Comparison of ENCODE assay signal across 12 mouse cellular contexts in genomic region chr2:168627829-168628770, GRCm38 (mm10). TPM values are rescaled to one million over a fixed set of nuclear protein-coding genes. Genes with fewer than 3 reads are reported as not detected.
DNase-seq lines count a peak whose midpoint lies in the region; ATAC-seq and TF ChIP-seq lines count a peak whose summit lies in the region.
"Had no signal": no experiment of that assay in that cellular context is flagged by ENCODE, and none has a peak within 500 bp of the region (broad histone marks: within the 10 kb centered on the region; RNA-seq: fewer than 3 reads in every experiment).

No protein-coding gene starts in this region.

- peak; percentile 1; the same call in 1 of the 2 replicates for ATAC-seq in forebrain, embryonic 14.5 days
- ATAC-seq in forebrain, embryonic 16.5 days, result no peak
- ATAC-seq in kidney, embryonic 14.5 days (ENCODE audit: low FRiP score, low TSS enrichment), result 0 out of 2 replicates have a peak, but pooled peaks have one; percentile 4
- no peak for ATAC-seq in embryonic facial prominence, embryonic 13.5 days (ENCODE audit: insufficient number of reproducible peaks, insufficient read depth, low FRiP score, low TSS enrichment, low read depth)

- no peak for TF ChIP-seq CTCF in layer of hippocampus, adult 2 months (conservative IDR thresholded peaks at IDR 0.05)

- H3K9me3 ChIP-seq in forebrain, embryonic 14.5 days (replicated peaks; ENCODE audit: control insufficient read depth, low read length), result no peaks in the 10 kb centered on the region
- 0 out of 2 replicates have a peak, but pooled peaks cover 6% of the 10 kb centered on the region for H3K9me3 ChIP-seq in forebrain, embryonic 16.5 days (ENCODE audit: control insufficient read depth, low read length)
- no peaks in the 10 kb centered on the region; the same call in 1 of the 2 replicates for H3K9me3 ChIP-seq in kidney, embryonic 14.5 days (ENCODE audit: control insufficient read depth, low read length)
- H3K9me3 ChIP-seq in embryonic facial prominence, embryonic 13.5 days, result no peaks in the 10 kb centered on the region

- peaks cover 8% of the 10 kb centered on the region; the same call in 1 of the 2 replicates for H3K4me1 ChIP-seq in forebrain, embryonic 14.5 days (ENCODE audit: control insufficient read depth, insufficient read depth, low read length)
- peaks cover 18% of the 10 kb centered on the region for H3K4me1 ChIP-seq in forebrain, embryonic 16.5 days (replicated peaks; ENCODE audit: control insufficient read depth, insufficient read depth, low read length)
- 0 out of 2 replicates have a peak, but pooled peaks cover under 1% of the 10 kb centered on the region for H3K4me1 ChIP-seq in kidney, embryonic 14.5 days (ENCODE audit: control insufficient read depth, insufficient read depth, low read length)
- H3K4me1 ChIP-seq in embryonic facial prominence, embryonic 13.5 days, result peaks cover 43% of the 10 kb centered on the region

- H3K27me3 ChIP-seq in forebrain, embryonic 14.5 days (replicated peaks; ENCODE audit: control insufficient read depth, insufficient read depth, low read length), result no peaks in the 10 kb centered on the region
- H3K27me3 ChIP-seq in forebrain, embryonic 16.5 days (replicated peaks; ENCODE audit: control insufficient read depth, insufficient read depth, low read length), result no peaks in the 10 kb centered on the region
- H3K27me3 ChIP-seq in kidney, embryonic 14.5 days (ENCODE audit: control insufficient read depth, insufficient read depth, low read length), result no peaks in the 10 kb centered on the region
- H3K27me3 ChIP-seq in embryonic facial prominence, embryonic 13.5 days, result no peaks in the 10 kb centered on the region

- 66% methylated on average over 20 of the region's 20 CpGs for WGBS in forebrain, embryonic 14.5 days
- WGBS in forebrain, embryonic 16.5 days, result 61% methylated on average over 20 of the region's 20 CpGs
- WGBS in kidney, embryonic 14.5 days, result 66% methylated on average over 20 of the region's 20 CpGs
- 42% methylated on average over 20 of the region's 20 CpGs for WGBS in embryonic facial prominence, embryonic 13.5 days

- no peak for DNase-seq in forebrain, embryonic 14.5 days (ENCODE audit: low spot score)
- DNase-seq in kidney, postnatal 14 days, result no peak
- DNase-seq in lung, postnatal 25 days (ENCODE audit: low spot score), result peak; percentile 42
- no peak for DNase-seq in layer of hippocampus, adult 2 months (ENCODE audit: low spot score in 2 of 2)
- DNase-seq in adrenal gland, postnatal 25 days, result no peak

- H3K4me3 ChIP-seq in forebrain, embryonic 14.5 days (ENCODE audit: low read depth, low read length), result no peak overlapping the region
- no peak overlapping the region for H3K4me3 ChIP-seq in forebrain, embryonic 16.5 days (replicated peaks; ENCODE audit: low read length)
- no peak overlapping the region for H3K4me3 ChIP-seq in kidney, embryonic 14.5 days (ENCODE audit: low read length)
- H3K4me3 ChIP-seq in embryonic facial prominence, embryonic 13.5 days, result no peak overlapping the region
- no peak overlapping the region for H3K4me3 ChIP-seq in layer of hippocampus, adult 2 months
- H3K4me3 ChIP-seq: liver, embryonic 13.5 days had no signal

- peaks cover 6% of the 10 kb centered on the region; the same call in 1 of the 2 replicates for H3K36me3 ChIP-seq in forebrain, embryonic 14.5 days (ENCODE audit: control insufficient read depth, insufficient read depth, low read length)
- H3K36me3 ChIP-seq in forebrain, embryonic 16.5 days (ENCODE audit: control insufficient read depth, insufficient read depth), result peaks cover under 1% of the 10 kb centered on the region; the same call in 1 of the 2 replicates
- H3K36me3 ChIP-seq in kidney, embryonic 14.5 days (ENCODE audit: control insufficient read depth, insufficient read depth, low read length), result no peaks in the 10 kb centered on the region
- peaks cover 4% of the 10 kb centered on the region; the same call in 1 of the 2 replicates for H3K36me3 ChIP-seq in embryonic facial prominence, embryonic 13.5 days
- H3K36me3 ChIP-seq: G1E; liver, embryonic 13.5 days had no signal

- no peak overlapping the region; the same call in 1 of the 2 replicates for H3K9ac ChIP-seq in forebrain, embryonic 14.5 days (ENCODE audit: low read length)
- no peak overlapping the region for H3K9ac ChIP-seq in forebrain, embryonic 16.5 days (replicated peaks; ENCODE audit: low read depth, low read length)
- H3K9ac ChIP-seq in kidney, embryonic 14.5 days (ENCODE audit: low read depth, low read length), result no peak overlapping the region
- H3K9ac ChIP-seq in embryonic facial prominence, embryonic 13.5 days, result no peak overlapping the region
- H3K9ac ChIP-seq: liver, embryonic 13.5 days had no signal

- H3K27ac ChIP-seq in forebrain, embryonic 14.5 days (ENCODE audit: low read depth, low read length), result no peak overlapping the region
- no peak overlapping the region for H3K27ac ChIP-seq in forebrain, embryonic 16.5 days (ENCODE audit: low read length)
- no peak overlapping the region for H3K27ac ChIP-seq in kidney, embryonic 14.5 days (ENCODE audit: low read depth, low read length)
- peak overlapping the region; percentile 82 for H3K27ac ChIP-seq in embryonic facial prominence, embryonic 13.5 days
- H3K27ac ChIP-seq in layer of hippocampus, adult 2 months, result no peak overlapping the region
- H3K27ac ChIP-seq: hindbrain, postnatal 0 days; liver, embryonic 13.5 days had no signal

- no peak overlapping the region for H3K4me2 ChIP-seq in forebrain, embryonic 14.5 days (ENCODE audit: low read length)
- no peak overlapping the region for H3K4me2 ChIP-seq in forebrain, embryonic 16.5 days (ENCODE audit: low read length)
- H3K4me2 ChIP-seq in kidney, embryonic 14.5 days (replicated peaks; ENCODE audit: low read depth, low read length), result no peak overlapping the region
- peak overlapping the region; percentile 27; the same call in 1 of the 2 replicates for H3K4me2 ChIP-seq in embryonic facial prominence, embryonic 13.5 days
- H3K4me2 ChIP-seq: heart, embryonic 11.5 days; liver, embryonic 13.5 days had no signal

RNA-seq across cellular contexts. Expression of gene Nfatc2, which starts 26.6 kb away (rescaled TPM):
- 1.2 and 1.4 TPM in 2 replicates for polyA plus RNA-seq in forebrain, embryonic 14.5 days (2014; fragmentation: Nextera tagmentation; extraction: Ambion mirVana)
- polyA plus RNA-seq in forebrain, embryonic 16.5 days (2015; fragmentation: Nextera tagmentation; extraction: Ambion mirVana), result 1.8 and 2.0 TPM in 2 replicates
- 1.7 and 2.7 TPM in 2 replicates for polyA plus RNA-seq in kidney, embryonic 14.5 days (2014; fragmentation: Nextera tagmentation; extraction: Ambion mirVana)
- polyA plus RNA-seq in embryonic facial prominence, embryonic 13.5 days (2015; fragmentation: Nextera tagmentation; extraction: Ambion mirVana), result 4.9 and 5.9 TPM in 2 replicates
- total RNA-seq in layer of hippocampus, adult 2 months (2021), result 10 to 100 TPM; 19.7 to 20.1 TPM
- total RNA-seq in adrenal gland, postnatal 25 days (2021), result 4.1 and 4.6 TPM in 2 replicates
- polyA plus RNA-seq: G1E had no signal

Comparison
In these comparisons a context has a peak if more than half of its experiments do, and no peak if none do; other contexts are left out.
1. ATAC-seq: peak in forebrain, embryonic 14.5 days (single experiment) and kidney, embryonic 14.5 days (single experiment); none in forebrain, embryonic 16.5 days (single experiment) and embryonic facial prominence, embryonic 13.5 days (single experiment).